Mouse (Mus musculus): ENCODE results near the gene Ooep. TPM values are rescaled to one million over a fixed set of nuclear protein-coding genes. Genes with fewer than 3 reads are reported as not detected.

Ooep gene
- polyA plus RNA-seq, 1 experiment: not detected

Other genes with a start within 250 kb of the Ooep start
- gene Gsta4, start 196.0 kb downstream of the Ooep start, polyA plus RNA-seq (2012; ENCODE audit: insufficient read depth, insufficient read length, missing spikeins): 174 and 194 TPM in 2 replicates
- gene Gsta1, start 148.1 kb downstream of the Ooep start, polyA plus RNA-seq (2012; ENCODE audit: insufficient read depth, insufficient read length, missing spikeins): not detected in 2 replicates
- gene Gm3776, start 121.6 kb downstream of the Ooep start, polyA plus RNA-seq (2012; ENCODE audit: insufficient read depth, insufficient read length, missing spikeins): 1.2 TPM in 1 of 2 replicates, not detected in the other
- gene Gm10639, start 88.8 kb downstream of the Ooep start, polyA plus RNA-seq (2012; ENCODE audit: insufficient read depth, insufficient read length, missing spikeins): not detected in 2 replicates
- gene Omt2a, start 63.9 kb downstream of the Ooep start, polyA plus RNA-seq (2012; ENCODE audit: insufficient read depth, insufficient read length, missing spikeins): not detected in 2 replicates
- not detected in 2 replicates for gene Omt2b, start 51.1 kb downstream of the Ooep start, polyA plus RNA-seq (2012; ENCODE audit: insufficient read depth, insufficient read length, missing spikeins)
- gene Gsta2, start 22.9 kb downstream of the Ooep start, polyA plus RNA-seq (2012; ENCODE audit: insufficient read depth, insufficient read length, missing spikeins): not detected in 2 replicates
- gene Dppa5a, start 10.5 kb downstream of the Ooep start, polyA plus RNA-seq (2012; ENCODE audit: insufficient read depth, insufficient read length, missing spikeins): not detected in 2 replicates
- not detected in 2 replicates for gene Ddx43, start 17.1 kb upstream of the Ooep start, polyA plus RNA-seq (2012; ENCODE audit: insufficient read depth, insufficient read length, missing spikeins)
- gene Cgas, start 64.5 kb upstream of the Ooep start, polyA plus RNA-seq (2012; ENCODE audit: insufficient read depth, insufficient read length, missing spikeins): 0.32 and 0.67 TPM in 2 replicates
- gene Mto1, start 69.5 kb upstream of the Ooep start, polyA plus RNA-seq (2012; ENCODE audit: insufficient read depth, insufficient read length, missing spikeins): 42.2 and 44.6 TPM in 2 replicates
- gene Gm17324, start 70.1 kb upstream of the Ooep start, polyA plus RNA-seq (2012; ENCODE audit: insufficient read depth, insufficient read length, missing spikeins): not detected in 2 replicates
- gene Eef1a1, start 110.4 kb upstream of the Ooep start, polyA plus RNA-seq (2012; ENCODE audit: insufficient read depth, insufficient read length, missing spikeins): 3,256 and 3,366 TPM in 2 replicates
- gene Slc17a5, start 209.3 kb upstream of the Ooep start, polyA plus RNA-seq (2012; ENCODE audit: insufficient read depth, insufficient read length, missing spikeins): 3.5 and 4.4 TPM in 2 replicates
- 0.21 and 0.71 TPM in 2 replicates for gene Cd109, start 236.8 kb upstream of the Ooep start, polyA plus RNA-seq (2012; ENCODE audit: insufficient read depth, insufficient read length, missing spikeins)